Mouse (Mus musculus): Measurements from ENCODE around the gene Chmp6.

Gene Chmp6

DNA sequence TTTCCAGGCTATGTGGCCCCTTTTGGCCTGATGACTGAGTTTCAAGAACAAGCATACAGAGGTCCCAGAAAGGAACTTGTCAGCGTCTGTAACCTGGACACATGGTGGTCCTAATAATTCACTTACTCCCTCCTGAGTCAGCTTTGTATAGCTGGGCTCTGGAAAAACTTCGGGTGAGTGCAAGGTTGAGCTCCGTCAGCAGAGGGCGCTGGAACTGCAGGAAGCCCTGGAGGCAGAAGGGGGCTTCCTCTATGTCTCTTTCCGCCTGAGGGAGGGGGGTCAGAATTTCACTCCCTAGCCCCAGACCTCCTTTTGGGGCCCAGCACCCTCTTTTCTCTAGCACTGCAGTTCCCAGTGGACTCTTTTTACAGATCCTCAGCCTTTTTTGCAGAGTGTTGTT lies 3.8 kb upstream of the Chmp6 start:
- peak; percentile 66 for DNase-seq (ENCODE audit: low spot score)

- DNase-seq (ENCODE audit: low spot score) = no peak
Observed at GRCm38 (mm10) chr11:119912845-119913244, 396 bp upstream of the Chmp6 start.

- DNase-seq (ENCODE audit: low spot score) = no peak
Observed at GRCm38 (mm10) chr11:119913935-119914314, 684 bp downstream of the Chmp6 start.

DNA sequence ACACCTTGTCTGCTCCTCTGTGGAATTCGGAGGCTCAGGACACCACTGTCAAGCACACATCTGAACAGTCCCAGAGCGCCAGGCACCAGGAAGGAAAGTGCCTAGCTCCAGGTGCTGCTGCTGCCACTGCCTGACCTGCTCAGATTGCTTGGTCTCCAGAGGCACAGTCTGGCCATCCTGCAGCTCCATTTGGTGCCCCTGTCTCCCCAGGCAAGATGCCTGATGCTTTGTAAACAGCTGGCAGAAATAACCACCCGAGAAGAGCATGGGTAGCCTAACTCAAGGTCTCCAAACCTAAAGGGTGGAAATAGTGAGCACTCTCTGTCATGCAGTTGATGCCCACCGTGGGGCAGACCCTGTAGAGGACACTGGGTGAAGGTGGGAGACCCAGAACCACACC lies 1.1 kb downstream of the Chmp6 start:
- DNase-seq (ENCODE audit: low spot score) = no peak

DNA sequence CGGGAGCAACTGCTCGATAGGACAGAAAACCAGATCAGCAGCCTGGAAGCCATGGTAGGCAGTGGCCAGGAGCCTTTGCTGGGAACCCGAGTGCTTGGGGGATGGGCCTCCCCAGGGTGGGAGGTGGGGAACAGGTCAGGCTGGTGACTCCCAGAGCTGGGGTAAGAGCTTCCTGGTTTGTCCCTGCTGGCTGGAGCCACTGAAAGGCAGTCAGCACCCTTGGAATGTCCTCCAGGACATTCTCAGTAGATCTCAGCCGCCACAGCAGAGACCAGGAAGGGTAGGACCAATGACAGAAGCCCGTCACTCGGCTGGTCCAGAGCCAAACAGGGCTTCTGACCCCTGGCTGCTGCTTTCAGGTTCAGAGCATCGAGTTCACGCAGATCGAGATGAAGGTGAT lies 2.4 kb downstream of the Chmp6 start:
- no peak for DNase-seq (ENCODE audit: low spot score)

GRCm38 (mm10) chr11:119916102-119916790 lies 3.0 kb downstream of the Chmp6 start:
- no peak for DNase-seq (ENCODE audit: low spot score)

DNA sequence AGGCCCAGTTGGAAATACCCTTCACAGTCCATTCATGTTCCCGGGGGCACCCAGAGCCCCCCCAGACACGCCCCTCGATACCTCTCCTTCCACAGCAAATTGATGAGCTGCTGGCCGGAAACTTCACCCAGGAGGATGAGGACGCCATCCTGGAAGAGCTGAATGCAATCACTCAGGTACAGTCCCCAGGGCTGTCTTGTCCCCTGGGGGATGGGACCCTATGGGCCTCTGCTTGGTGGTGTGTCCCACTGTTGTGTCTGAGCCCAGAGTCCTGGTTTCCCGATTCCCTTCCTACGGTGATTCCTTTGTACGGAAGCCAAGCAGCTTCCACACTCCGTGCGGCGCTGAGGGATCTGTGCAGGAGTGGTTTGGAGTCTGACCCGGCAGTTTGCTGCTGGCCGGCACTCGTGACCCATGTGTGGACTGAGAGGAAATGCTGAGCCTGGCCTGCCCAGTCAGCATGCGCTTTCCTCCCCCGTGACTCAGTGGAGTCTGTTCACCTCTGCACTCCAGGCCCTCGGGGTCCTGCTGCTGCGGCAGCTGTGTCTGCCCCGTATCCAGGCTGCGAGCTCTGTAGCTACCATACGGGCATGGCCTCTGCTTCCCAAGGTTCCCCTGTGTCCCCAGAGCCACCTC lies 3.7 kb downstream of the Chmp6 start:
- no peak for DNase-seq (ENCODE audit: low spot score)

DNA sequence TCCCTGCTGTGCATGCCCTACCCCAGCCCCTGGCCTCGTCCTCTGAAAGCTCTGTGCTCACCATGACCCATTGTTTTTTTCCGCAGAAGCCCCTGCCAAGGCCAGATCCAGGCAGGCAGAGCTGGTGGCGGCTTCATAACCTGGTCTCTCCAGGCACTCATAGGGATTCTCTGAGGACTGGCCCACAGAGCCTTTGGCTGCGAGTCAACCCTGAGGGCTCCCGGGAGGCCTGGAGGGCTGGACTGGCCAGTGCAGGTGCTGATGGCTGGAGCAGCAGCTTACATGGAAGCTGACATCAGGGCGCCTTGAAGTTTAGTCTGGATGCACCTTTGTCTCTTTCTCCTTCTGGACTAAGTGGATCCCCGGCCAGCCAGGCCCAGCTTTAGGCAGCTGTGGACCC lies 5.3 kb downstream of the Chmp6 start:
- DNase-seq (ENCODE audit: low spot score) = no peak

DNA sequence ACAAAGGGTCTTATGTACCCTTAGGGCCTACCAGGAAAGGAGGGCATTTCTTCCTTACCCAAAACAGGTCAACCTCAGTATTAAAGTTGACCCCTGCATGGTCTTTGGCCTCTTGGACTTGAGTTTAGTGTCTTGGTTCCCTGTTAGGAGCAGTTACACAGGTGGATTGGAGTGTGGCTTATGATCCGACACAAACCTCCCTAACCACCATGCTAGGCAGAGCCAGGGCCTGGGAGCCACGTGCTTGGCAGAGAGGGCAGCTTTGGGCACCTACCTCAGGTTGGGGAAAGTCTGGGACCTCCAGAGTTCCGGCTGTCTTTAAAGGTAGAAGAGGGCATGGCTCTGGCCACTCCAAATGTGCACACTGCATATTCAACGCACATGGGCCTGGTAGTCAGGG lies 6.2 kb downstream of the Chmp6 start:
- no peak for DNase-seq (ENCODE audit: low spot score)

- peak; percentile 62 for DNase-seq (ENCODE audit: low spot score)
Observed at GRCm38 (mm10) chr11:119919897-119920296, 6.7 kb downstream of the Chmp6 start.

GRCm38 (mm10) chr11:119920668-119921067 lies 7.4 kb downstream of the Chmp6 start:
- DNase-seq (ENCODE audit: low spot score) = no peak

DNA sequence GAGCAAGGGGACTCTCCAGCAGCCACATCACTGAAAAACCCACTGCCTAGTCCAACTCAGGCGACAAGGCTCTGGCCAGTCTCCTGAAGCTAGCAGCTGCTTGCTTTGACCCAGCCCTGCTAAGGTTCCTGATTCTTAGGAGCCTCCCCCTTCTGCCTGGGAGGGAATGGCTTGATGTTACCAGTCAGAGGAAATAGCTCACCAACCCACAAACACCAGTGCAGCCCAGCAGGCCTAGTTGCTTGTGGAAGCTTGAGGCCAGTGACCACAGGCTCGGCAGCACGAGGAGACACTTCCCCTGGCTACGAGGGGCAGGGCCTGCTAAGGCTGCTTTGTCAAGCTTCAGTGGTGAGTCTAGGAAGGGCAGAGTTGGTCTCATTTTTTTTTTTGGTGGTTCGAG lies 11.9 kb downstream of the Chmp6 start:
- DNase-seq (ENCODE audit: low spot score) = no peak

DNA sequence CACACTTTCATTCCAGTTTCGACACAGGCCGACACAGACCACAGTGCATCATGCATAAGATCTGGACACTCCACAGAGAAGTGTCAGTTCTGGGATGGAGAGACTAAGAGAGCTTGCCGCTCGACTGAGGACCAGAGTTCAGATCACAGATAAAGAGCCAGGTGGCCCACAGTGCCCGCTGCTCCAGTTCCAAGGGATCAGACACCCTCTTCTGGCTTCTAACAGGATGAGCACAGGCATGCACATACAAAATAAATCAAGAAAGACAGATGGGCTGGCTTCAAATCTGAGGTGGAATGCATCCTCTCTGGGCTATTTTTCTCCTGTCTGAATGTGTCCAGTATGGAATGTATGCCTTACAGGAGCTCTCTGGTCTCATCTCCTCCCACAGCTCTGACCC lies 13.5 kb downstream of the Chmp6 start:
- DNase-seq (ENCODE audit: low spot score) = no peak

DNA sequence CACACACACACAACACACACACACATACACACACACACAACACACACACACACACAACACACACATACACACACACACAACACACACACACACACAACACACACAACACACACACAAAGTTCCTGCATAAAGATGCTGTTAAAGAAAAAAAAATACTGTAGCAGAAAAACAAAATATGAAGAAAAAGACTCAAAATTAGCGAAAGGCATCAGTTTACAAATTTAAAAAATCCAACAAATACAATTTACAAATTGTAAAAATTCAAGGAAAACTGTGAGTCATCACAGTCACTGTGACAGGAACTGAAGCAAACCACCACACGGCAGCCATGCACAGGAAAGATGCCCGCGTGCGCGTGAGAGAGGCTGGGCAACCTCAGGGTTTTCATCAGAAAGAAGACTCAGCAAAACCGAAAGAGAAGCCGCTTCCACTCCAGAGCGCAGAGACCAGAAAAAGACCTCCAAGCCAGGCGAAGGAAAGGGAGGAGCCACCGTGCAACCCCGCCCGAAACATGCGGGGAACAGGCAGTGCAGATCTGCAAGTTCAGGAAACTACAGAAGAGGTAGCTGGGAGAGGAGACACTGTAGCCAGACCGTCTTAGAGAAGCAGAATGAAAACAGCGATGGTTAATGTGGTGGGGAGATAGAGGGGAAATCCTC lies 14.9 kb downstream of the Chmp6 start:
- no peak for DNase-seq (ENCODE audit: low spot score)

- no peak for DNase-seq (ENCODE audit: low spot score)
Observed at GRCm38 (mm10) chr11:119929603-119930265, 16.5 kb downstream of the Chmp6 start.

- DNase-seq (ENCODE audit: low spot score) = no peak
Observed at GRCm38 (mm10) chr11:119931809-119932208, 18.6 kb downstream of the Chmp6 start.

DNA sequence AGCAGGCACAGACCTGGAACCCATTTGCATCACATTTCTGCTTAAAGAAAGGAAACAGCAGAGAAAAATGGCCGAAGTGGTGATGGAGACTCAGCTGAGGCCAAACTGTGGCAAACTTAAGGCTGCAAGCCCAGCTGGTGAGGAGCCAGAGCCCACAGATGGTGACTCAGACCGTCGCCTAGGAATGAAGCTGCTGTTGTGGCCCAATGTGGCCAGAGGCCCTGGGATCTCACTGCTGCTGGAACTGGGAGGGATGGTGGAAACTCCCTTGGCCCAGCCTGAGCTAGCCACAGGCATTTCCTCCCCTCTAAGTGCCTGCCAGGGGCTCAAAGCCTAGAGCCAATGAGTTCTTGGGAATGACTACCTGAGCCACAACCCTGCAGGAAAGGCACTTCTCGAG lies 19.9 kb downstream of the Chmp6 start:
- DNase-seq (ENCODE audit: low spot score) = peak; percentile 89

GRCm38 (mm10) chr11:119933819-119934583 lies 20.8 kb downstream of the Chmp6 start:
- DNase-seq (ENCODE audit: low spot score) = no peak

DNA sequence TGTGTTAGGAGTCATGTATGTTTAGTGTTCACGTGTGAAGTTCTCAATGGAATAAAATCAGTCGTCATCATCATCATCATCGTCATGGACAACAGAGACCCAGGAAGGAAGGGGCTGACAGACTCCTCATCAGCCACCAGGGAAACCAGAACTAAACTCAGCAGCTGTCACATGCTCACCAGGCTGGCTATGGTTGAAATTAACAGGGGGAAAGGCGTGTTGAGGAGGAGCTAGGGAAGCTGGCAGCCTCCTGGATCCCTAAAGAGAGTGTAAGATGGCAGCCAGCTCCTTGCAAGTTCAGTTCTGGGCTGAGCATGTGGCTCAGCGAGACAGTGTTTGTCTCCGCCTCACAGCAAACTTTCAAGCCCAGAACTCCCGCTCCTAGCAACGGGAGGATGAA lies 21.5 kb downstream of the Chmp6 start:
- DNase-seq (ENCODE audit: low spot score) = no peak

DNA sequence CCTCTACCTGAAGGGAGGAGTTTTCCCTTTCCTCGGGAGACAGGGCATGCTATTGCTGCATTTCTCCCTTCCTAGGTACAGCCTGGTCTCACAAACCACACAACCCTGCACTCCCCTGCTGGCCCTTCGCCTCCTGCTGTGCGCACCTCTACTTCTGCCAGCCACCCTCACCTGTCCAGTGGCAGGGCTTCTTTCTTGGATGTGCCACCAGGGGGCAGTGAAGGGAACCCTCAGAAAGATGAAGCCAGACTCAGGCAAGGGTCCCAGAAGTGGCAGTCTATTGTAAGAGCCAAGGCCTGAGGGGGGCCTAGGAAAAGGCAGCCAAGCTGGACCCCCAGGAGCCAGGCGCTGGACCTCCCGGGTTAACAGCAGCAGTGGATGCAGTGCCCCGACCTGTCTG lies 22.2 kb downstream of the Chmp6 start:
- peak; percentile 58 for DNase-seq (ENCODE audit: low spot score)

- DNase-seq (ENCODE audit: low spot score) = no peak
Observed at GRCm38 (mm10) chr11:119936456-119936855, 23.2 kb downstream of the Chmp6 start.

DNA sequence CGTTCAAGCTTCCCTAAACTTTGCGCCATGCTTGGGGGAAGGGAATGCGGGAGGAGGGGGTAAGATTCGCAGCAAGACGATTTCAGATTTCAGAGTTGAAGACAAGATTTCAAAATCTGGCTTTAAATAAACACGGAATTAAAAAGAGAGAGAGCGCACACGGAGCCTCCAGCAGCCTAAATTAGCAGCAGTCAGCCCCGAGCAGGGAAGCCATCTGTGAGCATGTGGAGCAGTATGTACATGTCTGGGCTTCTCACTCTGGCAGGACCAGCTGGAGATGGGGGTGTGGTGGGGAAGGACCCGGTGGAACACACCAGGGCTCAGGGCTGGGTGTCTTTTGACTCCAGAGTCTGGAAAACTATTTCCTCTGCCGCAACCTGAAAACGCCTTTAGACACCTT lies 24.0 kb downstream of the Chmp6 start:
- DNase-seq (ENCODE audit: low spot score) = no peak
